Mouse (Mus musculus) ES-Bruce4 (cell line): ENCODE data around the gene Tnfrsf14.

ENCODE experiments used
- CTCF ChIP-seq: IDR thresholded peaks from one replicate; pipeline ENCODE4 v1.8.1; 2011; ENCODE audit warnings: low read depth, low read length
- EP300 ChIP-seq: IDR thresholded peaks from 2 replicates; pipeline ENCODE4 v1.6.1; 2011; ENCODE audit warnings: low read depth, low read length; ENCODE audit not compliant: insufficient read depth
- POLR2A ChIP-seq: IDR thresholded peaks from one replicate; pipeline ENCODE4 v1.8.1; 2011; ENCODE audit warnings: low read length; ENCODE audit not compliant: insufficient read depth

GRCm38 (mm10) chr4:154915286-154915685 lies 13.1 kb downstream of the Tnfrsf14 start:
- TF ChIP-seq POLR2A (no peak), CTCF (no peak), EP300 (no peak)
